Mouse (Mus musculus) ovary, adult 18-20 months (tissue): ENCODE data around the gene Acvr1b.
A peak's percentile ranks its signal among the peaks of the same experiment; 100 is the strongest.

Experiments
- DNase-seq: peaks from one replicate; pipeline ENCODE4 v3.0.0; 2022; ENCODE audit warnings: low spot score, mixed read lengths

Acvr1b gene

DNA sequence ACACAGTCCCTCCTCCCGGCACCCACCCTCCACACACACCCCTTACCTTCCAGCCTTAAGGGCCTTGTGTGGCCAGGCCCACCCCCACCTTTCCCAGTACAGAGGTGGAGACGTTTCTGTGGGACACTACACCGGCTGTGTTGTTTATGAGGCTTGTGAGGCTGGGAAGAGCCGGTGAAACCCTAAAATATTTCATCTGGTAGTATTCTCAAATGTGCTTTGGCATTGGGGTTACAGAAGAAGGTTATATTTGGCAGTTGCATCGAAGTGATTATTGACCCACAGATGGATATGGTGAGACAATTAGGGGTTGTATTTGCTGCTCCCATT lies 1.2 kb downstream of the Acvr1b start:
- DNase-seq, result no peak

DNA sequence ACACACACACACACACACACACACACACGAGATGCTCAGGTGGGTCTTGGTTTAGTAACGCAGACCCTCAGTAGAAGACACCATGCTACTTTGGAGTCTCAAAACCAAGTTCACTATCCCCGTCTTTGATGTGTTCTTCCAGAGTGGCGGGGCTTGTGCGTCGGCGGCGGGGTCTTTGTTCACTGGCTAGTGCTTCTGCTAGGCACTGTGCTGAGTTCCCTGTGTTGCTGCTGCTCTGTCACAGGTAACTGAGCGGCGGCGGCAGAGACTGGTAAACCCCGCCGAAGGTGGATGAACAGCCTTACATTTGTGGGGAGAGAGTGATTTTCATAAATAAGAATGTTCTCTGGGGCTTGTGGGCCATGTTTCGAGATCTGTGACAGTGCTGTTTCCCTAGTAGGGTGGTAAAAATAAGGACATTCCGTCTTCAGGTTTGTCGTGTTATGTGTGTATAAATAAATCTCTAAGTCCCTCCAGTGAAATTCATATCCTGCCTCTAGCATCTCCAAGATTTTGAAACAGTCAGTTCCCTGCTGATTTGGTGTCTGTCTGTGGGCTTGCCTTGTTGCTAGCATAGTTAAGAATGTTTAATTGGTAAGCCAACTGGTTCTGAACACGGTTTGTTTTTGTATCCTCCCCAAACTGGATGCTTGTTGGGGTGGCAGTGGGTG lies 1.9 kb downstream of the Acvr1b start:
- DNase-seq, result no peak

DNA sequence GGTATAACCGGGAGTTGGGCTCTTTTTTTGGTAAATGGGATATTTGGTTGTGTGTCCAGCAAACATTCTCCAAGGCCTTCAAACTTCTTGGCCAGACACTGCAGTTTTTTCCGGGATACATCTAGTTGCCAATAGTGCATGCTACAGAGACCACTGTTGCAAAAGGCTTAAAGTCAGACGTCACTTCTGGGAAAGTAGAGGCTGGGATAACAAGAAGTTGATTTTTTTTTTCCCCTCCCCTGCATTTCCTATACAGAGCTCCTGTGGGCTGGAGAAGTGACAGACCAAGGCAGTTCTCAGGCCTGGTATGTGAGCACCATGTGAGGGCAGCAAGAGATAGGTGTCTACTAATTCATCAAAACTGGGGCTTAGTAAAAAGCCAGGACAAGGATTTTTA lies 2.4 kb downstream of the Acvr1b start:
- DNase-seq, result no peak

DNA sequence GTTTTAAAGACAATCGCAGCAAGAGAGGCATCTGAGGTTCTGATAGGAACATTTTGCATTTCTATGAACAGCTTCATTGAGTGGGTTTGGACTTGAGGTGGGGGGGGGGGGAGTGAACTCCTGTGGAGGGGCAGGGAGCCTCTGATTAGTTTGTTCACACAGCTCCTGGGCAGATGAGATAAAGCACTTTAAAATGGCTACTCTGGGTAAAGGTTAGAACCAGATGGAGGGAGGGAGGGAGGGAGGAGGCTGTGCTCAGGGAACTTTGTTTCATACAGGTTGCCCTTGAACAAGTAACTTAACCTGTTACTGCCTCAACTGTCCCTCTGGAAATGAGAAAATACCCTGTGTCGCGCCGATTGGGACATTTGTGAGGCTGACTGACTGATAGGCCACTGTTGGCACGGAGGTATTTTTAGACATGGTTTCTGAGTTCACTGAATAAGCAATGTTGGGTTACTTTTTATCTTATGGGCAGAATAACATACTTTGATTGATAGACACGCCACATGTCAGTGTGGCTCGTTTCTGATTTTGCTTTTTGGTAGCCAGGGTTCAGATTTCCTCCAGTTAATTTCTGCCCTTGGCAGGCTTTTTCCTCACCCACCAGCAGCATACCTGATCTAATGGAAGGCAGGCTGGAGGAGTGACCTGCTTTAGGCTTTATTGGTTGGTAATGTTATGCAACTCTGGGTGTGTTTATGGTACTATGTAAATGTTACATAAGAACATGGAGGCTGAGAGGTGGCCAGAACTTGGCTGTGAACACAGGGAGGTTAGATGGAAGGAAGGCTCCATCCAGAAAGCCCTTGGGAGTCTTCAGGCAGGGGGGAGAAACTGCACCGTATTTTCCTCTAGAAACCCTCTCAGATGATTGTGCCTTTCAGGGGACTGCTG lies 3.2 kb downstream of the Acvr1b start:
- DNase-seq, result no peak

DNA sequence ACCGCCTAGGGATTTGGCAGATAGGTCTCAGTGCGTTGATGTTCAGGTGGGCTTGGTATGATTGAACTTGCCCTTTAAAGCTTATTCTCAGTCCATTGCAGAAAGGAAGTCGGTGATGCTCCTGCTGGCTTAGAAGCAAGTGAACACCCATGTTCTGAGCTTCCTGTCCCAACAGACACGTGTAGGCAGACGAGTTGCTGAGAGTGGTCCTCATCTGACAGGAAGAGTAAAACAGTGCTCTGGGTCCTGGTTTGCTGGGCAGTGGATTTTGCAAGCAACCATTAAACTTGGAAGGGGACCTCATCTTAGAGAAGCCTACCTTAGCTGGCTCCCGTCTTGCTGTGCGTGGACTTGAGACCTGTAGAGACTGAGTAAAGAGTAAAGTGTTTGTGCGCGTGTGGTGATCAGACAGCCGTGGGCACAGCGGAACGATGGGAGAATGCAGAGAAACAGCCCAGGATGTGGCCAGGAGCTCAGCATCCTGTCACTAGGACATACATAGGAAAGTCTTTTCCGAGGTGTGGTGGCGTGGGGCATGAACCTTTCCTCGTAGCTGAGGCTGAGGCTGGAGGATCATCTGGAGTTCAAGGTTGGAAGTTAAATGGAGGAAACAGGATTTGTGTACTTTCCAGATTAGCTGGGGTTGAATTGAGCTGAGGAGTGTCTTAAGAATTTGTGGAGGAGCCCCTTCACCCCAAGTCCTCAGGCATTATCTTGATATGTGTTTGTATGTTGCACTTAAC lies 6.7 kb downstream of the Acvr1b start:
- DNase-seq, result no peak

DNA sequence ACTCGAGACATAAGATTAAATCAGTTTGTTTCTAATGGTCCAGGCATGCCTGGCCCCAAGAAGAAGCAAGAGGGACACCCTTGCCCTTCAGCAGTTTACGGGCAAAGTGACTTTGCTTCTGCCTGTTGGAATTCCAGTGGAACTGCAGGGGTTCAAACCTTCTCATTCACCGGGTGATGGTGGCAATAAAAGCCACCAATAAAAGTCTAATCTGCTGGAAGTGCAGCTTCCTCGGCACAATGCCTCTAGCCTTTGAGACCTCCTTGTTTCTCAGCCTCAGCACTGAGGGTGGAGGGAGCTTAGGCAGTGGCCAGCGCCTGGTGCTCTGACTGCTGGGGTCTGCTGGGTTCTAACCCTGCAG lies 7.2 kb downstream of the Acvr1b start:
- no peak for DNase-seq

DNA sequence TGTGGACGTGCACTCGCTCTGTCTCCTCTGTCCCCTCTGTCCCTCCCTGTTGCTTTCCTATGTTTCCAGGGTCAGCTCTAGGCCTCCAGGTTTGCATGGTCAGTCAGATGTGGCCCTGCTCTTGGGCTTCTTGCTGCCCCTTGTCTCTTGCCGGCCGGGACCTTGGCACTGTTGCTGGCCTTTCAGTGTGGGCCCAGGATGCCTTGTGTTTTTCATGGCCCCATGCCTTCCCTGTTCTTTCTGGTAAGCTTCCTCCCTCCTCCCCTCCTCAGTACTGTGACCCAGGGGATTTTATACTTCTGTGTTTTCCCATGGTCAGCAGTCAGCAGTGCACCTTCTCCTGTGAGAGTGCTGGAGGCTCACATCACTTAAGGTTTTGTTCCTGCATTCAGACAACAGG lies 7.6 kb downstream of the Acvr1b start:
- DNase-seq, result no peak

DNA sequence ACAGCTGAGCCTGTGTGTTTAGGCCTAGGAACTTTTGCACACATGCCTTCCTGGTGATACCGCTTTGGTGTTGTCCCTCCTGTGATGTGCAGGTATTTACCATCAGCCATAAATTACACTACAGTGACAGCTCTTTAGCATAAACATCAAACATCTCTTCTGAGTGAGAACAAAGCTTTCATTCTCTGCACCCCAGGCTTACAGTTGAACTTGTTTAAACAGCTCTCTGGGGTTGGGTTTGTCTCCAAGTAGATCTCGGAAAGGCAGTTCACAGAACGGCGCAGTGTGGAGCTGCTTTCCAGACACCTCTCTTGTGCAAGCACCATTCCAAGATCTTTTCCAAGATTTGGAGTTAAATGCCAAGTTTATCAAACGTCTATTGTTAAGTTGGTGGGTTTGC lies 8.8 kb downstream of the Acvr1b start:
- no peak for DNase-seq

DNA sequence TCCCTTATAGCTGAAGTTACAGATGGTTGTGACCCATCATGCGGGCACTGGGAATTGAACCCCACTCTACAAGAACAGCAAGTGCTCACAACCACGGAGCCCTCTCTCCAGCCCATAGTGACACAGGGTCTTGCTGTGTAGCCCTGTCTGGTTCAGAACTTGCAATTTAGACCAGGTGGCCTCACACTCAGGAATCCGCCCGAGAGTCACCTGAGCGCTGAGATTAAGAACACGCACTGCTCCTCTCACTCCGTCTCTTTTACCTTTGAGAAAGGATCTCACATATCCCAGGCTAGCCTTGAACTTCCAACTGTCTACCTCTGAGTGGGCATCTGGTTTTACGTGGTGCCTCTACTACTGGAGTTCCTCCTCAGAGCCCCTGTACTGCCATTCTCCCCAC lies 10.4 kb downstream of the Acvr1b start:
- no peak for DNase-seq

DNA sequence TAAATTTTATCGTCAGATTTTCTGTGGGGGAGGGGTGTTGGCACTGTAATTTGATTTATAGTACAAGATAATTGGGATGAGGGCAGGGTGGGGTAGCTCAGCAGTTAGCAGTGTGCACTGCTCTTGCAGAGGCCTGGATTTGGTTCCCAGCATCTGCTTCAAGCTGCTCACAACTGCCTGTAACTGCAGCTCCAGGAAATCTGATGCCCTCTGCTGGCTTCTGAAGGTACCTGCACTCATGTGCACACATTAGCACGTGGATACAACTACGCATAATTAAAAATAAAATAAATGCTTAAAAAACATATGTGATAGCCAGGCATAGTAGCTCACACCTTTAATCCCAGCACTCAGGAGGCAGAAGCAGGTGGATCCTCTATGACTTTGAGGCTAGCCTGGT lies 11.7 kb downstream of the Acvr1b start:
- DNase-seq, result no peak

DNA sequence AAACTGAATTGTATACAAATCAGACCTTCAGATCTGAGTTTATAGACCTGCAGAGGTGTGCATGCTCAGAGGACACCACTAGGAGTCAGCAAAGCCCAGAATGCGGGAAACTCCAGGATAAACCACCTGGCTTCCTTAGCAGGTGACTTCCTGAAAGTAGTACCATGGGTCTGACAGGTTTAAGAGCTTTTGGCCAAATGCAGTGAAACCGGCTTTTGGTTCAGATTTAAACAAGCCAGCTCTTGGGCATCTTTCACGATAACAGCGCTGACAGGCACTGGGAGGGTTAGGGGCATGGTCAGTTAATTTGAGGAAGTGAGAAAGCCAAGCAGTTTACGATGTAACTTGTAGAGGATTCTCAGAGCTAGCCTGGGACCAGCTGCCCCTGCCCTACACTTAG lies 14.0 kb downstream of the Acvr1b start:
- DNase-seq, result no peak

DNA sequence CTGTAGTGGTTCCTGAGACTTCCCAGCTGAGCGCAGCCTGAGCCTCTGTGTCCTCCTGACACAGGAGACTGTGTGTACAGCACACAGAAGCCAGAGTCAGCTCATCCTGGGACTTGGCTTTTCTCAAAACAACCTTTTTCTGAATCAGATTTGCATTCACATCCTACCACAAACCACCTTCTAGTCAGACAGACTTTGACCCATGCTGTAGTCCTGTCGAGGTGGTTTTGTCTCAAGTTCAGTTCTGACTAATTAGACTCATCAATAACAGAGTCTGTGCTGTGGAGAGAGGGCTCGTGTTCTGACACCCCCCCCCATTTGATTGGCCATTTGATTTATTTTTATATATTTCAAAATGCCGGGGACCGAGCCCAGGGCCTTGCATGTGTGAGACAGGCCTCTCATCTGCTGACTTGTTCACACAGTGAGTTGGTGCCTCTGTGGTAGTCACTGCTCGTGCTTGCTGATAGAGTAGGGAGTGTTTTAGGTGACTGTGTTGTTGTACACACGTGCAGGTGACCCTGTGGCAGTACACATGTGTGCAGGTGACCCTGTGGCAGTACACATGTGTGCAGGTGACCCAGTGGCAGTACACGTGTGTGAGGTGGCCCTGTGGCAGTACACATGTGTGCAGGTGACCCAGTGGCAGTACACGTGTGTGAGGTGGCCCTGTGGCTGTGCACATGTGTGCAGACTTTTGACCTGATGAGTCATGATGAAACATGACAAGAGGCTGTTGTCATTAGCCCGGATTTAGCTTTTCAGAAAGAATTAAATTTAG lies 16.3 kb downstream of the Acvr1b start:
- DNase-seq, result no peak

DNA sequence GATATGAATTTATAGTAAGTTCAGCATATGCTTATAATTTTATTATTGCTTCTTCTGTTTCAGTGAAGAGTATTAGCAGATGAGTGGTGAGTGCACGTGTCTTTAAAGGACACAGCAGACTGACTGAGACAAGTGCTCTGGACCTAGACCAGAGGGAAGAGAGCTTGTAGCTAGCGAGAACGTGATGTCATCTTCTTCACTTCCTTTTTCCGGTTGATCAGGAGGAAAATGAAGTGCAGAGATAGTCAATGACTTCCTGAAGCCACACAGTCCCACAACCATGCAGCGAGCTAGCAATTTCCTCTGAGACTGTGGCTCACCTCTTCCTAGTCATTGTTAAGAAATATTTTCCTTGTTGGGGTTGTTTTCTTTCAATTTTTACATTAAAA lies 16.9 kb downstream of the Acvr1b start:
- no peak for DNase-seq

DNA sequence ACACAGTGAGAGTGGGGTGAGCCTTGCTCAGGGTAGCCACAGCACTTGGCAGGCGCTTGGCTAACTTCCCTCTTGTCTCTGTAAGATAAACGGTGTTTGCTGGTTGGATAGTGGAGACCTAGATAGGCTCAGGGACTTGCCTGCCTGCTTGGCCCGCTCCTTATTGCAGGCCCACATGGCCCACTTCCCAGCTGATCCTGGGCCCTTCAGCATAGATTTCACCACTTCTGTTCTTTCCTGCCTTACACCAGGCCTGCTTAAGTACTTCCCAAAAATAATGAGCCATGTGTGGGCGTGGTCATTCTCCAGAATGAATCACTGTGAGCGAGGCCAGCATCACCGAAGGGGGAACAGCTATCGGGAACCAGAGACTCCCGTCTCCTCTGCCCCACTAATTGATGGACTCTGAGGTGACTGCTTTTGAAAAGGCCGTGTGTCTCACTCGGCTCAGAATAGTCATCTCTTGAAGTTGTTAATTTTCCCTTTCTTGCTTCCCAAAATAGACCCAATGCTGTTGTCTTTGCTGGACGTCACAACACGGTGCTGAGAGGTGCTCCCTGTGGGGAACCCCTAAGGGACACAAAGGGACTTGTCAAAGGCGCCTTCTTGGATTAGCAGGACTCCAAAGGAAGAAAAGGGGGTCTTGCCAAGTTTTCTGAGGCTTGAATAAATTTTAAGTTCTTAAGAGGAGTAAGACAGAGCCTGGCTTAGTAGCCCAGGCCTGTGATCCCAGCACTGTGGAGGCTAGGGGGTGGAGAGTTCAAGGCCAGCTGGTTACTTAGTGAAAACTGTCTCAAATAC lies 17.8 kb downstream of the Acvr1b start:
- peak; percentile 67 for DNase-seq

DNA sequence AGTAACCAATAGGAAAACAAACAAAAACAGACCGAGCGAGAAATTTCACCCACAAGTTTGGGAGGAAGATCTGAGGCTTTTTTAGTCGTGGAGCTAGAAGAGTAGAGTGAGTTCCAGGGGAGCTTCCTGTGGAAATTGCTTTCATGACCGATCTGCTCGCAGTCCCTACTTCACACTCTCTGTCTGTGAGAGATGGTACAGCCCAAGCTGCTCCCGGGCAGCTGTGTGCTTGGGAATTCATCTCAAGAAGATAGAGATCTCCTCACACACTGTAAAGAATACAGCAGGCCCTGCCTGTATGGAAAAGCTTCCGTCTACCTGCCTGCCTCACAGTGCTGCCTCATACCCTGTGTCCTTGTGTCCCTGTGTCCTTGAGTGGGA lies 18.4 kb downstream of the Acvr1b start:
- no peak for DNase-seq

DNA sequence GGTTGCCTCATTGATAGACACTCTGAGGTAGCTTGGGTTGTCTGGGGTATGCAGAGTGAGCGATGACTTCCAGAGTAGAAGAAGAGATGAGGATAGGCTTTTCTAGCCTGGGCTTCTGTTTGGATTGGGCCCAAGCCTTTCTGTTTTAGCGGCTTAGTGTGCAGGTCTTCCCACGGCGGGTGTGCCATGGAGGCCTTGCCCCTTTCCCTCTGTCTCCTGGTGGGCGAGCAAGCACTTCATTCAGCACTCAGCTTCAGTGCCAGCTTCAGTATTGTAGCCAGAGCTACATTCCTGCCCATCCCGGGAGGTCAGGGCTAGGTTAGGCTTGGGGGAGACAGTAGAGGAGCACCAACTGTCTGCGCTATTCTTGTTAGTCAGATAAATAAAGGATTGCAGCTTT lies 18.8 kb downstream of the Acvr1b start:
- DNase-seq, result no peak

DNA sequence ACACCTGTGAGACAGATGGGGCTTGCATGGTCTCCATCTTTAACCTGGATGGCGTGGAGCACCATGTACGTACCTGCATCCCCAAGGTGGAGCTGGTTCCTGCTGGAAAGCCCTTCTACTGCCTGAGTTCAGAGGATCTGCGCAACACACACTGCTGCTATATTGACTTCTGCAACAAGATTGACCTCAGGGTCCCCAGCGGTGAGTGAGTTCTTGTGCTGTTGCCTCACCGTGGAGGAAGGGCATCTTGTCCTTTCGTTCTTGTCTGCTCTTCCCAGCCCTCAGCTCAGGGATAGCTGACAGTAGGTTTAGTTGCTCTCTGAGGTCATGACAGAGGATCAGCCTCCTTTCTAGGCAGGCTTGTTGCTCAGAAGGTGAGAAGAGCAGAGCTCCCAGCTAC lies 20.1 kb downstream of the Acvr1b start:
- DNase-seq, result no peak

DNA sequence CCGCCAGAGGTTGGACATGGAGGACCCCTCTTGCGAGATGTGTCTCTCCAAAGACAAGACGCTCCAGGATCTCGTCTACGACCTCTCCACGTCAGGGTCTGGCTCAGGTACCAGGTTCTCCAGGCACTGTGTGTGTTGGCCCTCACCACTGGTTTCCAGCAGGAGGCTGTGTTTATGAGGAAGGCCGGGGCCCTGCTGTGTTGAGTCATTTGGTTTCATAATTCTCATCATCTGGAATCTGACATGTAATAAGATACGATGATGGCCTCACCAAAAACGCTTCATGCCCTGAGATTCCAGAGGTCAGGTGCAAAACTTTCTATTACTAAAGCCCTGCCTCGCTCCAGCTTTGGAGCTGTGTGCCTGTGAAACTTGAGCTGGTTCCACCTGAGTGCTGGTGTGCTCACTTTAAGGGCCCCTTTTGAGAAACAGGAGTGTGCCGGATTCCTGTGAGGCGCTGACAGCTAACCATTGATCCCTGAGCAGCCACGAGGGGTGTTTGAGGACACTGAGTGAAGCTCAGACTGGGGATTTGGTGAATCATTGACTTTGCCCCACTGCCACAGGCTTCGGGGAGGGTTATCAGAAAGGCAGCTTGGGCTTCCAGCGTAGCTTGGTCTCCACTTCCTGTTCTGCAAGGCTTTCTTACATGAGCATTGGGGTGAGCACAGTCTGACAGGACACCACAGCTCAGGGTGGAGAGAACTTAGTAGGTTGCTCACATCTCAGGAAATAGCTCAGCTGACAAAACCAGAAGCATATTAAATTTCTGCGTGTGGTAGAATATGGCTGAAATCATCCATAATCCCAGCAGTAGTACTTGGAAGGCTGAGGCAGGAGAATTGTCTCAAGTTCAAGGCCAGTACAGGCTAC lies 21.3 kb downstream of the Acvr1b start:
- DNase-seq, result no peak

DNA sequence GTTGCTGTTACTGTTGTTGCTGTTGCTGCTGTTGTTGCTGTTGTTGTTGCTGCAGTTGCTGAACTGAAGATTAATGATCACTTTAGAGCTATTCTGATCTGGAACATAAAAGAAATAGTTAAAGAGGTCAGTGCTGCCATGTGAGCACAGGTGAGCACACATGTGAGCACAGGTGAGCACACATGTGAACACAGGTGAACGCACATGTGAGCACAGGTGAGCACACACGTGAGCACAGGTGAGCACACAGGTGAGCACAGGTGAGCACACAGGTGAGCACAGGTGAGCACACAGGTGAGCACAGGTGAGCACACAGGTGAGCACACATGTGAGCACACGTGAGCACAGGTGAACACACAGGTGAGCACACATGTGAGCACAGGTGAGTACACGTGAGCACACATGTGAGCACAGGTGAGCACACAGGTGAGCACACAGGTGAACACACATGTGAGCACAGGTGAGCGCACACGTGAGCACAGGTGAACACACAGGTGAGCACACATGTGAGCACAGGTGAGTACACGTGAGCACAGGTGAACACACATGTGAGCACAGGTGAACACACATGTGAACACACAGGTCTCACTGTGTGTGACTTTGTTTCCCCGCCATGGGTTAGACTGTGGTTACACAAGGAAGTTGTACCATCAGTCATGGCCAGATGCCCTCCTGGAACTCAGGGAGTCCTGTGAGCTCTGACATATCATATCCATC lies 22.4 kb downstream of the Acvr1b start:
- no peak for DNase-seq

DNA sequence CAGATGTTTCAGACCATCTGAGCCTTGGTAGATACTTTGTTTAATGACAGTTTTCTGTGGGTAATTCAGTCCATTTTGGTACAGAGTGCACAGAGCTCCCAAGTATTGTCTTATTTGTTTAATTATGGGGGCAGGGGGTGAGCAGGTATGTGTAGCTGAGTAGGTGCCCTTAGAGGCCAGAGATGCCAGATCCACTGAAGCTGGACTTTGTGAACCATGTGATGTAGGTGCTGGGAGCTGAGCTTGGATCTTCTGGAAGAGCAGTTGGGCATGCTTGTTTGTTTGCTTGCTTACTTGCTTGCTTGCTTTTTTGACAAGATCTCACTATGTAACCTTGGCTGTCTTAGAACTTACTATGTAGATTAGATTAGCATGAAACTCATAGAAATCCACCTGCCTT lies 23.1 kb downstream of the Acvr1b start:
- DNase-seq, result no peak
